Mouse (Mus musculus) natural killer cell, adult 2 months (primary cell): ENCODE data around the gene Hddc3.
"Not testable (repeated sequence)": the region's sequence is repeated elsewhere in the genome, so short reads cannot be mapped to it uniquely, and the experiment has no call there.

Experiments
- DNase-seq, 2 experiments: peaks; one replicate each; pipeline ENCODE4 v3.0.0; 2022; ENCODE audit warnings: low spot score in 2 of 2

The Hddc3 gene

GRCm38 (mm10) chr7:80369967-80370431 is 27.1 kb downstream of the Hddc3 start:
- no peak for DNase-seq

GRCm38 (mm10) chr7:80370649-80371040 is 27.7 kb downstream of the Hddc3 start:
- DNase-seq, result peak; percentile 62 to 78

GRCm38 (mm10) chr7:80371041-80371751 is 28.3 kb downstream of the Hddc3 start, which contains the start of gene Man2a2:
Man2a2 (minus strand) TSS chr7:80371375.
- DNase-seq, result peak; percentile 45 to 76

GRCm38 (mm10) chr7:80372166-80372565 is 29.3 kb downstream of the Hddc3 start:
- peak in 1 of 2 experiments; percentile 48 for DNase-seq

GRCm38 (mm10) chr7:80372667-80373066 is 29.8 kb downstream of the Hddc3 start:
- DNase-seq, result no peak

GRCm38 (mm10) chr7:80373352-80373751 is 30.4 kb downstream of the Hddc3 start:
- no peak for DNase-seq

- no peak for DNase-seq
Measured at GRCm38 (mm10) chr7:80373850-80374249, 30.9 kb downstream of the Hddc3 start.

GRCm38 (mm10) chr7:80374280-80374679 is 31.4 kb downstream of the Hddc3 start:
- DNase-seq, result no peak

- no peak for DNase-seq
Measured at GRCm38 (mm10) chr7:80374733-80375132, 31.8 kb downstream of the Hddc3 start.

GRCm38 (mm10) chr7:80375376-80376039 is 32.6 kb downstream of the Hddc3 start:
- no peak for DNase-seq

- no peak for DNase-seq
Measured at GRCm38 (mm10) chr7:80376192-80376591, 33.3 kb downstream of the Hddc3 start.

GRCm38 (mm10) chr7:80377471-80377870 is 34.6 kb downstream of the Hddc3 start:
- peak; percentile 59 to 77 for DNase-seq

- peak in 1 of 2 experiments; percentile 49 for DNase-seq
Measured at GRCm38 (mm10) chr7:80379531-80379930, 36.6 kb downstream of the Hddc3 start.

GRCm38 (mm10) chr7:80382919-80383318 is 40.0 kb downstream of the Hddc3 start:
- DNase-seq, result no peak

- peak; percentile 86 to 88 for DNase-seq
Measured at GRCm38 (mm10) chr7:80386235-80386930, 43.5 kb downstream of the Hddc3 start.

GRCm38 (mm10) chr7:80387033-80387632 is 44.2 kb downstream of the Hddc3 start:
- DNase-seq, result no peak

GRCm38 (mm10) chr7:80387633-80388543 is 45.0 kb downstream of the Hddc3 start, which contains the start of gene Fes:
Fes (minus strand) TSS chr7:80387946.
- peak; percentile 44 to 51 for DNase-seq

- DNase-seq, result no peak
Measured at GRCm38 (mm10) chr7:80392119-80392518, 49.2 kb downstream of the Hddc3 start.

GRCm38 (mm10) chr7:80394600-80394999 is 51.7 kb downstream of the Hddc3 start:
- DNase-seq, result no peak

GRCm38 (mm10) chr7:80396427-80396826 is 53.5 kb downstream of the Hddc3 start:
- not testable (repeated sequence) for DNase-seq

GRCm38 (mm10) chr7:80397986-80398385 is 55.1 kb downstream of the Hddc3 start:
- no peak for DNase-seq
